Mouse (Mus musculus) embryo, embryonic 10 days (tissue): ENCODE results near the gene Rarres1.

ENCODE experiments used
- DNase-seq: peaks from one replicate; pipeline ENCODE4 v3.0.0-alpha.2; 2015; ENCODE audit warnings: low spot score

Gene Rarres1

DNA sequence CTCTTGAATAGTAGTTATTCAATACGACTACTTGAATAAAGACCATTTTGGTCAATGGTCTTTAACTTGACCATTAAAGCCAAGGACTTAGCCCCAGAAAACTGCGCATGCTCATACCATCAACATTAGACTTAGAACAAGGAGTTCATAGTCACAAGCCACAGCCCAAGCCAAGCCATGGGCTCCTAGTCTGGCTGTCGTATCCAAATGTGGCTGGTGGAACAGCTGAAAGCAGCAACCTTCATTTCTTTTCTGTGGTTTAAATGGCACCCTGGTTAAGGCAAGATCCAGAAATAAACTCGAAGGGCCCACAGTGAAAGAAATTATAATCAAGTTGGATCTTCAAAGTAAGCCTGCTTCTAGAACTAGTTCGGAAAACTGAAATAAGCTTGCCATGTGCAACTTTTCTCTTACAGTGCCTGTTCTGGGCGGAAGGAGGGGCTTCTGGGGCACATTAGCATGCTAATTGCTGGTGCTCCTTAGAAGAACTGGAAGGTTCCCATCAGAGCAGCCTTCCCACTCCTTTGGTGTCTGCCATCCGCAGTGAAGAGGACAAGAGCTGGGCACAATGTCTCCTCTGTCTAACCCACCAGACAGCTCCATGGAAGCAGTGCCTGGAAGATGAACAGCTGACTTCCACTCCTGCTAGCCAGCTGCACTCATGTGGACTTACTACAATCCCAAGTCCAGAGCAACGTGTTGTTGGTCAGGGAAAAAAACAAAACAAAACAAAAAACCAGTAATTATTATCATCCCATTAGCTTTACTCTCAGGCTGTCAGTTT lies 23.0 kb downstream of the Rarres1 start:
- DNase-seq: no peak

DNA sequence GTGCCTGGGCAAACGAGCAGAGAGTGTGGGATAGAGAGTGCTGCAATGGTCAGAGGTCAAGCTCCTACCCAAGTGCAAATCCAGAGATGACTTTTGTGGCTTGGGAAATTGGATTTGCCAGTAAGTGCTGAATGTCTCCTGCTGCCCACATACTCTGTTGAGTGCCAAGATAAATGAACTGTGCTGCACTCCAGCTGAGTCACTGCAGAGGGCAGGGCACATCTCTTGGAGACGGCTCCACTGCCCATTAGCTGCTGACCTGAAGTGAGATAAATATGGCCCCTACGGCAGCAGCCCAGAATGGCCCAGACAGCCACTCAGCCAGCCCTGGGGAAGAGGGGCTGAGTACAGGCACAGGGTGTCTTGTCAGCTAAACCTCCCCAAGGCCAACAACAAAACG lies 25.2 kb downstream of the Rarres1 start:
- DNase-seq: no peak

DNA sequence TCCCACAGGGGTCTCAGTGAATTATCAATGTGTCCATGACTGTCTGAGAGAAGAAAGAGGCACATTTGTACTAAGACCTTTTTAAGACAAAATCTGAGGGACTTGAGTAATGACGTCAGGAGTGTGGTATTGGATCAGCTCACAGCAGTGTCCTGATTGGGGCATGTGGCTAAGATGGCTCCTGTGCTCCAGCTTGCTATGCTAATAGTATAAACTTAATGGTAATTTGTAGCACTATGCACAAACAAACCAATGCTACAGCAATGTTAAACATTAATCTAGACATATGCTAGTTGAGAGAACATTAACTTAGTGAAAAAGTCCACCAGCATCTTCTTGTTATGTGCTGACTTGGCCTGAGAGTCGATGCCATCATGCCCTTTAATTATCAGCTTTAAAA lies 30.1 kb downstream of the Rarres1 start:
- no peak for DNase-seq

DNA sequence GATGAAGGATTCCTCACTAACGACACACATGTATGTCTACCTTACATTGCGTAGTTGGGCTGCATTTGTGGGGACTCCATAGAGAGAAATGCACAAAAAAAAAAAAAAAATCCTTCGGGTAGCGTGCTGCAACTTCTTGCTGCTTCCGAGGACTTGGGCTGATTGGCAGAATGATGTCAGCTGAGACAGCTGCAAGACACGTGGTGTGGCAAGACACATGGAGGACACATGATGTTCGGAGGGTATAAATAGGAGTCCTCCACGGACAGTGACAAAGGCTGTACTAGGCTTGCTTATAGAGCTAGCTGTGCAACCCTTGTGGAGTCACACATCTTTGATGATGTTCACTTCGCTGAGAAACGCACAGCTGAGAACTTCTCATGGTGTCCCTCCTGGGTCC lies 32.9 kb downstream of the Rarres1 start:
- no peak for DNase-seq

DNA sequence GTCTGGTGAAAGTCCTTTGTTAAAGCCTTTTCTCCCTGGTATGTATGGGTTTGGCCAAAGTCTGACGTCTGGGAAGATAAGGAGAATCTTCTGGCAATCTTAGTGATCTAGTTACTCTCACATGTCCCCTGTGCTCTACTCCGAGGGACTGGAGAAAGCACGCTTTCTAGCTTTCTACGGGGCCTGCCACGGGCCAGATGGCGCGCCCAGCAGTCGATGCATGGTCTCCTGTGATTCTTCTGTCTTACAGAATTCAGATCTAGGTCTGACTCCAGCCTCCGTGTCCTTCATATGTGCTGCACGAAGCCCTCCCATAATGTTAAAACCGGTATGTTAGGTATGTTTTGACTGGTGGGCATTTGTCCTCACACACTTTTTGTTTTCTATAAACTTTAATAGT lies 35.5 kb downstream of the Rarres1 start:
- DNase-seq: no peak

DNA sequence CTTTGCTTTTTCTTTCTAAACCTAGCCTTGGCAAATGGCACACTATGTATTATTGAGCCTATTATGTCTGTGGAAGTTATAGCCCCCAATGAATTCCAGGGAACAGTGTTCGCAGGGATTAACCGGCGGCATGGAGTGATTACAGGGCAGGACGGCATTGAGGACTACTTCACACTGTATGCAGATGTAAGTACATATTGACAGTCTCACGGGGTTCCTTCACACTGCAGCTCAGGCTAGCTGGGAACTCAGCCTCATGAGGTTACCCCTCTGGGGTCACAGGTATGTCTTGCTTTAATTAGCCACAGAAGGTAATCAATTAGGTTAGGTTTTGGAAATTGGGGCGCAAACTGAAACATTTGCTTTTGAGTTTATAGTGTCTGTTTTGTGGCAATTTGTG lies 41.9 kb downstream of the Rarres1 start:
- DNase-seq: no peak

DNA sequence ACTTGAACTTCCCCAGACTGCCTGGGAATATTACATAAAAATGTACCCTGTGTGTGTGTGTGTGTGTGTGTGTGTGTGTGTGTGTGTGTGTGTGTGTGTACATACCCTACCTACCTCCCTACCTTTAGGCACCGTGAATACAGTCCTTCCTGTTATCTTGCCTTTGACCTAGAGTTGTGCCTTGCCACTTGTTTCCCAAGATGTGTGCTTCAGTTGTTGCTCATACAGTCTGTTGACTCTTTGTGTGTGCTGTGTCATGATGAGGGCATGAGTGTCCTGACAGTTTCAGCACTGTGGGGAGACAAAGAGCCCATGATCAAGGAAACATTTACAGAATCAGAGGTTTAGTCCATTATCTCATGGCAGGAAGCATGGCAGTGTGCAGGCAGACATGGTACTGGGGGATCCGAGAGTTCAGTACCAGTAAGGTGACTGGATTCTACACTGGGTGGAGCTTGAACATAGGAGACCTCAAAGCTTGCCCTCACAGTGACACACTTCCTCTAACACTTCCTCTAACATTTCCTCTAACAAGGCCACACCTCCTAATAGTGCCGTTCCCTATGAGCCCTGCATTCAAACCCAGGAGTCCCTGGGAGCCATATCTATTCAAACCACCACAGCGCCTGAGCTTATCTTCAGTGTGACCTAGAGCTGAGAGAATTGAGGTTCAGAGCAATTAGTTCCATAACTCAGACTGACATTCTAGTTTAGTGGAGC lies 43.8 kb downstream of the Rarres1 start:
- no peak for DNase-seq

DNA sequence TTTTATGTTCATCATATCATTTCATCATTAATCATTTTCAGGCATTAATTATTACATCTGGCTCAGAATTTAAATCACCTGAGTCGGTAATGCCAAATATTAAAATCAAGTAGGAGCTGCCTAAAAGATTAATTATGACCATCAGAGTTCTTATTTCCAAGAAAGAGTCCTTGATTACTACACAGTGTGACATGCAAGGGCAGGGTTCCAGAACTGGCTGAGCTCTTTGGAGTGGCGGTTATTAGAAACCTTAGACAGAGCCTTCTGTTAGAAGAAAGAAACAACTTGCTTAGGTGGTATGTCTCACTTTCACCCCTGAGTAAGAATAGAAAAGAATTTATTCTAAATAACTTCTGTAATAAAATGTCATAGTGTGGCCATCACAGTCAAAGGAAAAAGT lies 48.0 kb downstream of the Rarres1 start:
- no peak for DNase-seq

DNA sequence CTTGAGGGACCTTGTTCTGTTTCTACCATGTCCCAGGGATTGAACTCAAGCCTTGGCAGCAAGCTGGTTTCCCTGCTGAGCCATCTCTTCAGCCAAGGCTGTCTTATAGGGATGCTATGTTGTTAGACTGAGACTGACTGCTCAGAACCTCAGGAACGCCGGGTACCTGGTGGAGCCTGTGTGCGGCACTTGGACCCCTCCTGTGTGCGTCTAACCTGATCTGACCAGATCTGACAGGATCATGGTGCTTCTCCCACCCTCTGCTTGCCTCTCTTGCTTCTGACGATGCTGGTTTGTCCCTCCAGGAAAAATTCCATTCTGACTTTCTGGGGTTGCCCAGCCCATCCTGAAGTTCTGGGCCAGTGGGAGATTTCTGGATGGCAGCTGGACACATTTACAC lies 48.7 kb downstream of the Rarres1 start:
- DNase-seq: no peak

DNA sequence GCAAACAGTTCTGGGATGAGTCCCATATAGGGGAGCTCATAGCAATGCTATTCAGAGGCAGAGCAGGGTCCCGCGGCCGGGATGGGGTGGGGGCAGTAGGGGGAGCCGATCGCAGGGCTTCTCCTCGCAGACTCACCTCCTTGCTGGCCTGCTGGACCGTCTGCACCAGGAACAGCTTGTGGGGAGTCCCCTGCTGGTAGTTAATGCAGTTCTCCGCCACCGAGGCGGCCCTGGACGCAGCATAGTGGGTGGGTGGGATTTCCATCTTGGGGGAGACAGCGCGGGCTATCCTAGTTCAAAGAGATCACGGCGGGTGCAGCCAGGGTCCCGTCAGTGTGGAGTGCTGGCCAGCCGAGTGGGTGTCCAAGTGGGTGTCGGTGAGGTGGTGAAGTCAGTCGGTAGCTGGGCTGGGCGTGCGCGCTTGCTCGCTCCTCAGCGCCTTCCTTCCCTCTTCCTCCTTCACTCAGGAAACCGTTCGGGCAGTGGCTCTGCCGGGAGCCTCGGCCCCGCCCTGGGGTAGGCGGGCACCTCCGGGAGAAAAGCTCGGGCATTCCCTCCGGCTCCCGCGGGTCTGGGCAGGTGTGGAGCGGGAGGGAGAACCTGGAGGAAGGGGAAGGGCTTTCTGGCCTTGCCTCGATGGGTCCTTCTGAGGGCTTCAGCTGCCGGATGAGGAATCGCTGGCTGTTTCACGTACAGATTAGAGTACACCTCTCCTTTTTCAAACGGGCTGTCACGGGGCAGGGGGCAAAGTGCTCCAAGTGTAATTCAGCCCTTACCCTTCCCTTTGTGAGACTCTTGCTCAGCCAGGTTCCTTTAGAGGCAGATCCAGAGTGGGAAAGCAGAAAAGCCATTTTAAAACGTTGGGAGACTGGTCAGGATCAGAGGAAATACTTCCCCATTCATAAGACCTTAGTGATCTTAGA lies 51.6 kb downstream of the Rarres1 start, which contains the start of gene Lxn:
Gene Lxn, minus strand, starts transcription at position 477 of the 923 bp plus-strand sequence.
- peak; percentile 69 for DNase-seq

DNA sequence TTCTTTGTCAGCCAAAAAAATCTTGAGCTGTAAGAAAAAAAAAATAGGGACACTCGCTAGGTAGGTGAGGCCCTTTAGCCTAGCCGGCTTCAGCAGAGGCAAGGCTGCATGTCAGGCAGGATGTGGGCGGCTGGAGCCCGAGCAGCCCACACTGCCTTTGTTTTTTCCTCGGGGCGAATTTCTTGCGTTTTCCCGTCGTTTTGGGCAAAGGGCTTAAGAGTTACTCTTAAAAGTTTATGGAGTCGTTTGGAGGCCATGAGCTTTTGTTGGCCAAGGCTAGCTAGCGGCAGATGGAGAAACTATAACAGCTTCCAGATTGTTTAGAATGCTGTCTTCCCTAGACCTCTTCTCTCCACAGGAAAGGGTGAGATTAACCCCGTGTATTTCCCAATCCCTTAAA lies 52.3 kb downstream of the Rarres1 start:
- peak; percentile 20 for DNase-seq

DNA sequence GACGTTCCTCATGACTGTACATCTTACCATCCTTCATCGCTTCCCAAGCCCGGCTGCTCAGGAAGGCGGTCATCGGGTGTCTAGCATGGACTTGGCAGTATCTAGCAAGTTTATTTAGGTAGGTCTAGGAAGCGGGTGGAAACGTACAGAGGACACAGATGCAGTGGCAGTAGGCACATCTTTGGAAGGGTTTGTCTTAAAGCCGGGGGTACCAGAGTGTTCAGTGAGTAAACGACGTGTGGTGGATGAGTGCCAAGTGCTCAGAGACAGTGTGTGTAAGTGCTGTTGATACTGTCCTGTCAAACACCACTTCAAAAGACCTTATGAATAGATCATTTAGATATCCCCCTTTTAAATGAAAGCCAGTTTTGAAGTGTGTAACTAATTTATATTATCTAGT lies 52.7 kb downstream of the Rarres1 start:
- peak; percentile 11 for DNase-seq

DNA sequence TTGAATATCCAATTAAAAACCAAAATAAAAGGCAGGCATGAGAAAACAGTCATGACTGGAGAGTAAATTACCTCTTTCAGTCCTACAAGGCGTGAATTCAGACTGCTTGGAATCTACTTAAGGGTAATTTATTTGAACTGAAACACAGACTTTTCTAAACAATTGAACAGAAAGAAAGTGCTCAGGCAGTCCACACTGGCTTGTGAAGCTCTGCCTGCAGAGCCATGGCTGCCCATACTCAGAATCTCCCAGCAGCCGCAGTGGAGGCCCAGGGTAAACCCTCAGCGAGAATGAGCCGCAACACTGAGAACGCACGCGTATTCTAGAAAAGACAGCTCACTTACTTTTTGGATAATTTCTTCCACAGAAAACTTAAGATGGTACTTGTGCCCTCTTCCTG lies 53.3 kb downstream of the Rarres1 start:
- DNase-seq: no peak

DNA sequence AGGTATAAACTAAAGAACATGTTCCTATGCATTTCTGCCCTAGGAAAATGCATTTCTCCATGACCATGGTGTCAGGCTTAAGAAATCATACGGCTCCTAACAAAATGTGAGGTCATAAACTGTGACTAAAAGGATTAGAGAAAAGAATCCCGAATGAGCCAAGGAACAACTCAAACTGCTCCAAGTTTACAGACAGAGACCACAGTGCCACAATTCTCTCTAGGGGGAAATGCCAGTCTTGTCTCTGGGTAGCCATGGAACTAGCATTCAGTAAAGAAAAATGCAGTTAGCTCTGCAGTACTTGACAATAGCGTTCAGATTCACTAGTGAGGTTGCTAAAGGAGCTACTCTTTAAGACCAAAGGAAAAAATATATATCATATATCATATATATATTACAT lies 55.4 kb downstream of the Rarres1 start:
- no peak for DNase-seq

DNA sequence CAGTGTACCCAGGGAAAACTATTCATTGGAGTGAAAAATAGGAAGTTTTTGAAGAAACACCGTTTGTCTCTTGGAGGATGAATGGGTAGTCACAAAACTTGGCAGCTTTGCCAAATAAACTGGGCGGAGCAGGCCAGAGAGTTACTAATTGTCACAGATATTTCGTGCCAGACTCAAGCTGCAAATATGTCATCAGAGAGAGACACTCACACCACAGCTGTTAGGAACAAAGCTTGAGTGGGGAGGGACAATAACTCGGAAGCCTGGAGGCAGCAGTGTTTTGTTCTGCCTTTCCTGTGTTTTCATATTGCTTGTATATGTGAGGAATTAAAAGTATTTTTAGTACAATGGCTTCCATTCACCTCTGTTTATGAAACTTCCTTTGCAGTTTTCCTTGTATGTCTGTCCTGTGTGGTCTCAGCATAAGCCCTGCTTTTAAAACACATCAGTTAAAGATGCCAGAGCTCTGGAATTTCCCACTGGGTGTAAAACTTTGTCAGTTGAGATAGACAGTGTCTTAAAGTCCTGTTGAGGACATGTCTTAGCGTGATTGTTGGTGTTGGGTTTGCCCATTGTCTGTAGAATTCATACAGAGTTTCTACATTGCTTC lies 64.6 kb downstream of the Rarres1 start:
- no peak for DNase-seq

DNA sequence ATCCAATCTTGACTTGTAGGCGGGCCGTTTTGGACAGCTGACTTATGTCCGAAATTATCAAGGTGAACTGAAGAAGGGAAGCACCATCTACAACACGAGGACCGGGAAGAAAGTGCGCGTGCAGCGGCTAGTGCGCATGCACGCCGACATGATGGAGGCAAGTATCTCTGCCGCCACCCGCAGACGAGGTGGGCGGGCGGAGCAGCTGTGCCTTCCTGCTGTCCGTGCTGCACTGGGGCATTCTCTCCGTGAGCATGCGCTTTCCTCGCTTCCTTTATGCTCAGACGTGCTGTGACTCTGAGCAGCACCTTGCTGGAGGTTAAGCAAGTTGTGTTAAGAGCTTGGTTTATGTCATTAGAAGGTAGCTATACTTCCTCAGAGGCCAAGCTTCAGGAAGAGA lies 65.7 kb downstream of the Rarres1 start:
- no peak for DNase-seq

DNA sequence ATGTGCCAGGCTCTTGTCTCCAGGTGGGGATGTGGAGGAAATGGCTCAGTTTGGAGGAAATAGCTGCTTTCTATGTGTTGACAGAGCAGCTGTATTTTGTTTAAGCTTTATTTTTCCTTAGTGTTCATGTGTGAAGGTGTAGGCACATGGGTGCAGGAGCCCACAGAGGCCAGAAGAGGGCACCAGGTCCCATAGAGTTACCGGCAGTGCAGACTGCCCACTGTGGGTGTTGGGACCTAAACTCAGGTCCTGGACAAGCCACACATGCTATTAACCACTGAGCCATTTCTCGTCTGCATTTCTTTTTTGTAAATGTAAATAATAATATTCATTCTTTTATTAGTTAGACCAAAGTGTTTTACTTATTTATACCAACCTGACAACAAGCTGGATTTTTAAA lies 68.2 kb downstream of the Rarres1 start:
- no peak for DNase-seq

DNA sequence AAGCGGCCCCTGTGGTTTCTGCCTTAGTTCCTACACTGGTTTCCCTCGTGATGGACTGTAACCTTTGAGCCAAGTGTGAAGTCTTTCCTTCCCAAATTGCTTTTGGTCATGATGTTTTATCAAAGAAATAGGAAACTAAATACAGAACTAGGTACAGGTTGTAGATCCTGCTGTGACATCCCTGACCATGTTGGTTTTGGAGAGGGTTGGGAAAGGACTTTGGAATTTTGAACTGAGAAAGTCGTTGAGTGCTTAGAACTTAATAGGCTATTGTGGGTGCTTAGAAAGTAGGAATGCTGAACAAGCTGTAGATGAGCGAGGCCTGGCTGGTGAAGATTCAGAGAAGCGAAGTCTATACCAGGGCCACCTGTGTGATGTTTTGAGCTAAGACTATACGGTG lies 81.3 kb downstream of the Rarres1 start:
- DNase-seq: no peak

DNA sequence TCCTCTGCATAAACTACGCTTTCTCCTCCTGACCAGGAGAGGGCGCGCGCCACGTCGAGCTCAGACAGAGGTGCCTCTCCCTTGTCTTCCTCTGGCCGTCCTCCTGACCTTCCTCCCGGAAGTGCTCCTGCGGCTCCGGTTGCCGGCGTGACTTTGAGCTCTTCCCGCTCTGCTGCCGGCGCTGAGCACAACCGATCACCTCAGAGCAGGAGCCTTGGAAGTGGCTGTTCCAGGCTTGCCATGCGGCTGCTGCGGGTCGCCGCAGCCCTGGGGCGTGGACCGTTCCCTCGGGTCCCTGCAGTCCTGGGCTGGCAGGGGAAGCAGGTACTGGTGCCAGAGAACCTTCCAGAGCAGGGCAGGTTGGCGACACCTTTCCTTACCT lies 85.3 kb downstream of the Rarres1 start, which contains the start of gene Gfm1:
Gene Gfm1, plus strand, starts transcription at position 98 of the 382 bp plus-strand sequence.
- DNase-seq: peak; percentile 93

DNA sequence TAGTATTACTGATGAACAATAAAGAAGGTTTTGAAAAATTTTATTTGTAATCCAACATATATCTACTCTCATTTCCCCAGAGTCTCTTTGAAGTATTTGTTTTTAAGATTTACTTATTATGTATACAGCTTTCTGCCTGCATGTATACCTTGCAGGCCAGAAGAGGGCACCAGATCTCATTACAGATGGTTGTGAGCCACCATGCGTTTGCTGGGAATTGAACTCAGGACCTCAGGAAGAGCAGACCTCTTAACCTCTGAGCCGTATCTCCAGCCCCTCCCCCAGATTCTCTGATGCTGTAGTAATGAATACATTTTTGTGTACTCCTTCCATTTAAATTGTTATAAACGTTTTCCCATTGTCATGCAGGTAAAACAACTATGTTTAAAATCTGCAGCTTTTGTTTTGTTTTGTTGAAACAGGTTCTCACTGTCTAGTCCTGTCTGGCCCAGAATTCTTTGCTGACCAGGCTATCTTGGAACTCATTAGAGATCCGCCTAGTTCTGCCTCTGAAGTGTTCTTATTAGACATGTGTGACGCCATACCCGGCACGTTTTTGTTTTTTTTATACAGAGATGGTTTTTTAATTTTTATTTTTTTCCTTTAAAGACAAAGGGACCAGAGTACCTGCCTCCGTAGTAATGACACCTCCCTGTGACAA lies 85.9 kb downstream of the Rarres1 start:
- no peak for DNase-seq
